Comparison of ENCODE assay signal across 33 mouse cellular contexts in genomic region chr14:37119233-37119632, GRCm38 (mm10). TPM values are rescaled to one million over a fixed set of nuclear protein-coding genes. Genes with fewer than 3 reads are reported as not detected.
DNase-seq lines count a peak whose midpoint lies in the region; ATAC-seq and TF ChIP-seq lines count a peak whose summit lies in the region.
"Had no signal": no experiment of that assay in that cellular context is flagged by ENCODE, and none has a peak within 500 bp of the region (broad histone marks: within the 10 kb centered on the region; RNA-seq: fewer than 3 reads in every experiment).

No protein-coding gene starts in this region.

- 0 out of 2 replicates have a peak, but pooled peaks have one; percentile 24 for ATAC-seq in kidney, embryonic 14.5 days (ENCODE audit: low FRiP score, low TSS enrichment)
- no peak for ATAC-seq in kidney, embryonic 15.5 days (replicated peaks; ENCODE audit: low FRiP score)
- ATAC-seq in midbrain, embryonic 13.5 days, result peak; percentile 30; the same call in 1 of the 2 replicates
- ATAC-seq in midbrain, embryonic 16.5 days, result no peak
- ATAC-seq: forebrain, embryonic 15.5 days; Patski had no signal

- no peak overlapping the region for H3ac ChIP-seq in myocyte (ENCODE audit: control insufficient read depth, insufficient read length)

- DNase-seq in layer of hippocampus, adult 2 months (ENCODE audit: low spot score in 2 of 2), result no peak
- DNase-seq: adrenal gland, postnatal 10 days; cerebellum, adult 11-12 months; cerebellum, adult 8-10 months; cerebellum, postnatal 10 days; cerebellum, postnatal 36 days; embryo, embryonic 11 days; gastrocnemius, postnatal 25 days; heart, adult 2 months had no signal

- 97% methylated on average over 4 of the region's 4 CpGs for WGBS in kidney, embryonic 14.5 days
- WGBS in kidney, embryonic 15.5 days, result 96% methylated on average over 4 of the region's 4 CpGs
- 98% methylated on average over 4 of the region's 4 CpGs for WGBS in midbrain, embryonic 13.5 days
- 98% methylated on average over 4 of the region's 4 CpGs for WGBS in midbrain, embryonic 16.5 days

- H3K4me2 ChIP-seq in kidney, embryonic 14.5 days (replicated peaks; ENCODE audit: low read depth, low read length), result no peak overlapping the region
- H3K4me2 ChIP-seq in kidney, embryonic 15.5 days, result no peak overlapping the region
- H3K4me2 ChIP-seq in midbrain, embryonic 13.5 days (replicated peaks), result no peak overlapping the region
- no peak overlapping the region for H3K4me2 ChIP-seq in midbrain, embryonic 16.5 days (ENCODE audit: low read length)
- no peak overlapping the region for H3K4me2 ChIP-seq in myocyte (ENCODE audit: low read depth)
- H3K4me2 ChIP-seq: embryonic facial prominence, embryonic 13.5 days; forebrain, embryonic 12.5 days; forebrain, embryonic 15.5 days; heart, embryonic 11.5 days; hindbrain, embryonic 12.5 days; hindbrain, embryonic 15.5 days had no signal

- peaks cover 36% of the 10 kb centered on the region for H3K36me3 ChIP-seq in kidney, embryonic 14.5 days (ENCODE audit: control insufficient read depth, insufficient read depth, low read length)
- peaks cover 50% of the 10 kb centered on the region for H3K36me3 ChIP-seq in kidney, embryonic 15.5 days
- peaks cover 29% of the 10 kb centered on the region for H3K36me3 ChIP-seq in midbrain, embryonic 13.5 days
- peaks cover 11% of the 10 kb centered on the region; the same call in 1 of the 2 replicates for H3K36me3 ChIP-seq in midbrain, embryonic 16.5 days (ENCODE audit: control insufficient read depth, insufficient read depth, low read length)
- peaks cover 55% of the 10 kb centered on the region for H3K36me3 ChIP-seq in myocyte (ENCODE audit: control insufficient read depth, insufficient read depth)

- no peaks in the 10 kb centered on the region for H3K27me3 ChIP-seq in kidney, embryonic 14.5 days (ENCODE audit: control insufficient read depth, insufficient read depth, low read length)
- no peaks in the 10 kb centered on the region for H3K27me3 ChIP-seq in kidney, embryonic 15.5 days
- H3K27me3 ChIP-seq in midbrain, embryonic 13.5 days, result no peaks in the 10 kb centered on the region
- no peaks in the 10 kb centered on the region for H3K27me3 ChIP-seq in midbrain, embryonic 16.5 days (ENCODE audit: control insufficient read depth, insufficient read depth, low read depth, low read length)
- H3K27me3 ChIP-seq in myocyte (ENCODE audit: control insufficient read depth, insufficient read depth, insufficient read length), result no peaks in the 10 kb centered on the region
- H3K27me3 ChIP-seq: embryonic facial prominence, embryonic 13.5 days; forebrain, embryonic 12.5 days; forebrain, embryonic 15.5 days; hindbrain, embryonic 12.5 days; hindbrain, embryonic 15.5 days; Patski had no signal

- H3K4me3 ChIP-seq in kidney, embryonic 14.5 days (ENCODE audit: low read length), result no peak overlapping the region
- no peak overlapping the region for H3K4me3 ChIP-seq in kidney, embryonic 15.5 days (replicated peaks)
- no peak overlapping the region for H3K4me3 ChIP-seq in midbrain, embryonic 13.5 days (replicated peaks)
- no peak overlapping the region for H3K4me3 ChIP-seq in midbrain, embryonic 16.5 days (ENCODE audit: low read depth, low read length)
- no peak overlapping the region for H3K4me3 ChIP-seq in myocyte
- H3K4me3 ChIP-seq in layer of hippocampus, adult 2 months, result no peak overlapping the region
- H3K4me3 ChIP-seq: embryonic facial prominence, embryonic 10.5 days; embryonic facial prominence, embryonic 13.5 days; erythroblast, embryonic 14.5 days; forebrain, embryonic 12.5 days; forebrain, embryonic 15.5 days; heart, adult 2 months; hindbrain, embryonic 12.5 days; hindbrain, embryonic 15.5 days had no signal

- no peaks in the 10 kb centered on the region for H3K9me3 ChIP-seq in kidney, embryonic 14.5 days (ENCODE audit: control insufficient read depth, low read length)
- H3K9me3 ChIP-seq in kidney, embryonic 15.5 days (replicated peaks), result no peaks in the 10 kb centered on the region
- no peaks in the 10 kb centered on the region for H3K9me3 ChIP-seq in midbrain, embryonic 13.5 days
- no peaks in the 10 kb centered on the region for H3K9me3 ChIP-seq in midbrain, embryonic 16.5 days (replicated peaks; ENCODE audit: control insufficient read depth, low read length, poor library complexity, severe bottlenecking)
- H3K9me3 ChIP-seq: embryonic facial prominence, embryonic 10.5 days; embryonic facial prominence, embryonic 13.5 days; forebrain, embryonic 12.5 days; forebrain, embryonic 15.5 days; hindbrain, embryonic 12.5 days; hindbrain, embryonic 15.5 days had no signal

- H3K4me1 ChIP-seq in kidney, embryonic 14.5 days (ENCODE audit: control insufficient read depth, insufficient read depth, low read length), result no peaks in the 10 kb centered on the region
- H3K4me1 ChIP-seq in kidney, embryonic 15.5 days, result no peaks in the 10 kb centered on the region
- H3K4me1 ChIP-seq in midbrain, embryonic 13.5 days (replicated peaks), result no peaks in the 10 kb centered on the region
- no peaks in the 10 kb centered on the region for H3K4me1 ChIP-seq in midbrain, embryonic 16.5 days (ENCODE audit: control insufficient read depth, insufficient read depth, low read length)
- H3K4me1 ChIP-seq: embryonic facial prominence, embryonic 10.5 days; embryonic facial prominence, embryonic 13.5 days; forebrain, embryonic 12.5 days; forebrain, embryonic 15.5 days; hindbrain, embryonic 12.5 days; hindbrain, embryonic 15.5 days had no signal

- no peak overlapping the region for H3K9ac ChIP-seq in kidney, embryonic 14.5 days (ENCODE audit: low read depth, low read length)
- H3K9ac ChIP-seq in kidney, embryonic 15.5 days, result no peak overlapping the region
- no peak overlapping the region for H3K9ac ChIP-seq in midbrain, embryonic 13.5 days (replicated peaks)
- H3K9ac ChIP-seq in midbrain, embryonic 16.5 days (ENCODE audit: low read depth, low read length), result no peak overlapping the region
- H3K9ac ChIP-seq: embryonic facial prominence, embryonic 13.5 days; forebrain, embryonic 12.5 days; forebrain, embryonic 15.5 days; hindbrain, embryonic 12.5 days; hindbrain, embryonic 15.5 days had no signal

- TF ChIP-seq POLR2A in myocyte (IDR thresholded peaks at IDR 0.05; ENCODE audit: insufficient read length, low read depth), result no peak

- H3K27ac ChIP-seq in kidney, embryonic 14.5 days (ENCODE audit: low read depth, low read length), result no peak overlapping the region
- H3K27ac ChIP-seq in kidney, embryonic 15.5 days, result no peak overlapping the region
- no peak overlapping the region for H3K27ac ChIP-seq in midbrain, embryonic 13.5 days
- H3K27ac ChIP-seq in midbrain, embryonic 16.5 days (ENCODE audit: low read length), result no peak overlapping the region
- H3K27ac ChIP-seq in layer of hippocampus, adult 2 months, result no peak overlapping the region
- H3K27ac ChIP-seq: embryonic facial prominence, embryonic 10.5 days; embryonic facial prominence, embryonic 13.5 days; forebrain, embryonic 12.5 days; forebrain, embryonic 15.5 days; heart, adult 2 months; hindbrain, embryonic 12.5 days; hindbrain, embryonic 15.5 days had no signal

- H3K79me2 ChIP-seq in myocyte (ENCODE audit: control insufficient read depth, insufficient read depth), result no peaks in the 10 kb centered on the region

- TF ChIP-seq CTCF in layer of hippocampus, adult 2 months (conservative IDR thresholded peaks at IDR 0.05), result no peak

TF ChIP-seq in myocyte, 11 proteins besides CTCF, POLR2A, EP300 and RAD21:
- TF ChIP-seq SRF (IDR thresholded peaks at IDR 0.05; ENCODE audit: control insufficient read depth, insufficient read length, low read depth) (no peak), POLR2AphosphoS2 (IDR thresholded peaks at IDR 0.05; ENCODE audit: insufficient read length, low read depth) (peak; percentile 59), MYOD1 (IDR thresholded peaks at IDR 0.05; ENCODE audit: control insufficient read depth in 1 of 3, insufficient read length in 2 of 3, low read depth in 2 of 3) (no peak), CEBPB (IDR thresholded peaks at IDR 0.05; ENCODE audit: insufficient read depth, poor library complexity, severe bottlenecking) (no peak)

RNA-seq across cellular contexts. Expression of gene 2610528A11Rik, which starts 5.4 kb away (rescaled TPM):
- 0.69 and 0.81 TPM in 2 replicates for polyA plus RNA-seq in kidney, embryonic 14.5 days (2014; fragmentation: Nextera tagmentation; extraction: Ambion mirVana)
- 0.71 and 3.1 TPM in 2 replicates for polyA plus RNA-seq in kidney, embryonic 15.5 days (2015; fragmentation: Nextera tagmentation; extraction: Ambion mirVana)
- polyA plus RNA-seq in midbrain, embryonic 13.5 days (2015; fragmentation: Nextera tagmentation; extraction: Ambion mirVana), result not detected in 2 replicates
- polyA plus RNA-seq in midbrain, embryonic 16.5 days (2015; fragmentation: Nextera tagmentation; extraction: Ambion mirVana), result not detected in 2 replicates
- 1.2 TPM for polyA plus RNA-seq in myocyte (2012; fragmentation: generic; extraction: Trizol)
- total RNA-seq in layer of hippocampus, adult 2 months (2021), result 1 to 10 TPM in 1 of 2 experiments, under 1 TPM in 1; 0.71 to 1.2 TPM
- total RNA-seq: ES-E14; heart, adult 2 months had no signal
- polyA plus RNA-seq: embryonic facial prominence, embryonic 10.5 days; erythroblast, embryonic 14.5 days; forebrain, embryonic 12.5 days; hindbrain, embryonic 12.5 days; Patski had no signal

RNA-seq across cellular contexts. Expression of gene Ghitm, which starts 15.8 kb away (rescaled TPM):
- 169 and 206 TPM in 2 replicates for polyA plus RNA-seq in kidney, embryonic 14.5 days (2014; fragmentation: Nextera tagmentation; extraction: Ambion mirVana)
- 229 TPM in 2 replicates for polyA plus RNA-seq in kidney, embryonic 15.5 days (2015; fragmentation: Nextera tagmentation; extraction: Ambion mirVana)
- 179 and 188 TPM in 2 replicates for polyA plus RNA-seq in midbrain, embryonic 13.5 days (2015; fragmentation: Nextera tagmentation; extraction: Ambion mirVana)
- 189 and 197 TPM in 2 replicates for polyA plus RNA-seq in midbrain, embryonic 16.5 days (2015; fragmentation: Nextera tagmentation; extraction: Ambion mirVana)
- 396 TPM for polyA plus RNA-seq in myocyte (2012; fragmentation: generic; extraction: Trizol)
- 100 to 1,000 TPM; 412 to 415 TPM for total RNA-seq in layer of hippocampus, adult 2 months (2021)

RNA-seq across cellular contexts. Expression of gene Cdhr1, which starts 21.1 kb away (rescaled TPM):
- 3.8 and 5.6 TPM in 2 replicates for polyA plus RNA-seq in kidney, embryonic 14.5 days (2014; fragmentation: Nextera tagmentation; extraction: Ambion mirVana)
- polyA plus RNA-seq in kidney, embryonic 15.5 days (2015; fragmentation: Nextera tagmentation; extraction: Ambion mirVana), result 2.7 and 3.1 TPM in 2 replicates
- polyA plus RNA-seq in midbrain, embryonic 13.5 days (2015; fragmentation: Nextera tagmentation; extraction: Ambion mirVana), result 0.40 and 0.54 TPM in 2 replicates
- 3.1 and 5.0 TPM in 2 replicates for polyA plus RNA-seq in midbrain, embryonic 16.5 days (2015; fragmentation: Nextera tagmentation; extraction: Ambion mirVana)
- polyA plus RNA-seq in myocyte (2012; fragmentation: generic; extraction: Trizol), result 0.19 TPM
- 10 to 100 TPM in 1 of 2 experiments, 1 to 10 TPM in 1; 8.5 to 10.1 TPM for total RNA-seq in layer of hippocampus, adult 2 months (2021)
- total RNA-seq: adrenal gland, adult 18-20 months; gastrocnemius, adult 8-10 months; gastrocnemius, postnatal 25 days; hematopoietic stem cell, adult 5-6 weeks had no signal
- polyA plus RNA-seq: erythroblast, embryonic 14.5 days had no signal

RNA-seq across cellular contexts. Expression of gene Lrit2, which starts 51.5 kb away (rescaled TPM):
- polyA plus RNA-seq in kidney, embryonic 14.5 days (2014; fragmentation: Nextera tagmentation; extraction: Ambion mirVana), result not detected in 2 replicates
- polyA plus RNA-seq in kidney, embryonic 15.5 days (2015; fragmentation: Nextera tagmentation; extraction: Ambion mirVana), result not detected in 2 replicates
- 0.05 TPM in 1 of 2 replicates, not detected in the other for polyA plus RNA-seq in midbrain, embryonic 13.5 days (2015; fragmentation: Nextera tagmentation; extraction: Ambion mirVana)
- not detected in 2 replicates for polyA plus RNA-seq in midbrain, embryonic 16.5 days (2015; fragmentation: Nextera tagmentation; extraction: Ambion mirVana)
- not detected for polyA plus RNA-seq in myocyte (2012; fragmentation: generic; extraction: Trizol)
- total RNA-seq in layer of hippocampus, adult 2 months (2021), result not detected
- total RNA-seq: adrenal gland, adult 18-20 months; adrenal gland, postnatal 10 days; adrenal gland, postnatal 4 days; ES-E14; gastrocnemius, adult 8-10 months; gastrocnemius, postnatal 25 days; heart, adult 2 months; heart, postnatal 25 days; hematopoietic stem cell, adult 5-6 weeks had no signal
- polyA plus RNA-seq: cortical plate, adult 2 months; embryonic facial prominence, embryonic 10.5 days; embryonic facial prominence, embryonic 13.5 days; erythroblast, embryonic 14.5 days; forebrain, embryonic 12.5 days; forebrain, embryonic 15.5 days; gonadal fat pad, adult 2 months; heart, adult 2 months; heart, embryonic 11.5 days; heart, embryonic 14.5 days; heart, postnatal 0 days; hindbrain, embryonic 12.5 days; hindbrain, embryonic 15.5 days; Patski had no signal

Comparison
In these comparisons a context has a peak if more than half of its experiments do, and no peak if none do; other contexts are left out.
1. ATAC-seq: peak in kidney, embryonic 14.5 days (single experiment) and midbrain, embryonic 13.5 days (single experiment); none in kidney, embryonic 15.5 days (single experiment) and midbrain, embryonic 16.5 days (single experiment).